Mouse (Mus musculus) MEL (cell line): Measurements from ENCODE around the gene Fbll1. TPM values are rescaled to one million over a fixed set of nuclear protein-coding genes. Genes with fewer than 3 reads are reported as not detected.
"Not testable (repeated sequence)": the region's sequence is repeated elsewhere in the genome, so short reads cannot be mapped to it uniquely, and the experiment has no call there.

Experiments
- DNase-seq: peaks from one replicate; pipeline ENCODE4 v3.0.0; 2011; ENCODE audit warnings: low read depth, low spot score
- H3K27ac ChIP-seq: 2 replicates; pipeline ENCODE4 v1.5.1; 2012; ENCODE audit warnings: low read depth, mild to moderate bottlenecking, control low read depth, low read length, moderate library complexity; ENCODE audit not compliant: control insufficient read depth
- H3K27me3 ChIP-seq, 2 experiments: fragments of 150-350 bp in 1 of 2; sonication (generic) in 1 of 2; 2 replicates each; pipeline ENCODE4 v1.6.1; 2012; ENCODE audit warnings: low read length in 2 of 2, mild to moderate bottlenecking in 2 of 2, improper control_type of control experiment in 1 of 2, moderate library complexity in 1 of 2; ENCODE audit not compliant: insufficient read depth in 2 of 2, control insufficient read depth in 1 of 2
- H3K36me3 ChIP-seq, 2 experiments: 2 replicates each; pipeline ENCODE4 v1.6.1; 2012 to 2014; ENCODE audit warnings: low read length in 2 of 2, improper control_type of control experiment in 1 of 2, inconsistent platforms in 1 of 2, mild to moderate bottlenecking in 1 of 2; ENCODE audit not compliant: insufficient read depth in 2 of 2, control insufficient read depth in 1 of 2
- H3K4me1 ChIP-seq, 2 experiments: fragments of 150-350 bp in 1 of 2; sonication (generic) in 1 of 2; 2 replicates each; pipeline ENCODE4 v1.6.1; 2012; ENCODE audit warnings: low read length in 2 of 2, improper control_type of control experiment in 1 of 2, mild to moderate bottlenecking in 1 of 2; ENCODE audit not compliant: insufficient read depth in 2 of 2, control insufficient read depth in 1 of 2
- H3K4me3 ChIP-seq, 2 experiments: fragments of 150-350 bp in 1 of 2; sonication (generic) in 1 of 2; 2 replicates each; pipeline ENCODE4 v1.5.1; 2012; ENCODE audit warnings: low read depth in 2 of 2, low read length in 2 of 2, mild to moderate bottlenecking in 2 of 2, moderate library complexity in 2 of 2, control low read depth in 1 of 2, improper control_type of control experiment in 1 of 2; ENCODE audit not compliant: control insufficient read depth in 1 of 2, insufficient read depth in 1 of 2
- H3K79me2 ChIP-seq: 2 replicates; pipeline ENCODE4 v1.6.1; 2012; ENCODE audit warnings: mild to moderate bottlenecking, low read length, moderate library complexity; ENCODE audit not compliant: control insufficient read depth, poor library complexity, insufficient read depth
- H3K9ac ChIP-seq: 2 replicates; pipeline ENCODE4 v1.6.1; 2012; ENCODE audit warnings: low read depth, mild to moderate bottlenecking, control low read depth, low read length, moderate library complexity; ENCODE audit not compliant: control insufficient read depth, poor library complexity, severe bottlenecking
- H3K9me3 ChIP-seq: fragments of 150-350 bp; sonication (generic); replicated peaks from 2 replicates; pipeline ENCODE4 v1.6.1; 2012; ENCODE audit warnings: mild to moderate bottlenecking, low read length, improper control_type of control experiment, moderate library complexity; ENCODE audit not compliant: insufficient read depth
- BHLHE40 ChIP-seq: IDR thresholded peaks from 2 replicates; pipeline ENCODE4 v1.6.1; 2012; ENCODE audit warnings: low read depth, mild to moderate bottlenecking, inconsistent platforms, low read length, improper control_type of control experiment, borderline replicate concordance
- CHD2 ChIP-seq: IDR thresholded peaks from 2 replicates; pipeline ENCODE4 v1.6.1; 2011; ENCODE audit warnings: low read length, improper control_type of control experiment
- EP300 ChIP-seq, 2 experiments: IDR thresholded peaks; 2 replicates each; pipeline ENCODE4 v1.6.1; 2011; ENCODE audit warnings: improper control_type of control experiment in 2 of 2, low read length in 2 of 2, low read depth in 1 of 2, mild to moderate bottlenecking in 1 of 2
- GABPA ChIP-seq: IDR thresholded peaks from 2 replicates; pipeline ENCODE4 v1.6.1; 2012; ENCODE audit warnings: low read depth, mild to moderate bottlenecking, inconsistent platforms, low read length, improper control_type of control experiment, moderate library complexity
- KAT2A ChIP-seq: conservative IDR thresholded peaks from 2 replicates; pipeline ENCODE4 v1.6.1; 2012; ENCODE audit warnings: low read depth, low read length, improper control_type of control experiment, inconsistent platforms
- MEF2A ChIP-seq: IDR thresholded peaks from 2 replicates; pipeline ENCODE4 v1.6.1; 2014; ENCODE audit warnings: low read depth, mild to moderate bottlenecking, inconsistent platforms, low read length, improper control_type of control experiment; ENCODE audit not compliant: poor library complexity, insufficient replicate concordance, severe bottlenecking; ENCODE audit errors: extremely low read depth
- MYB ChIP-seq: IDR thresholded peaks from 2 replicates; pipeline ENCODE4 v1.6.1; 2011; ENCODE audit warnings: mild to moderate bottlenecking, low read depth, low read length, improper control_type of control experiment
- NELFE ChIP-seq: IDR thresholded peaks from 2 replicates; pipeline ENCODE4 v1.6.1; 2011; ENCODE audit warnings: low read depth, low read length, improper control_type of control experiment
- NRF1 ChIP-seq: IDR thresholded peaks from 2 replicates; pipeline ENCODE4 v1.6.1; 2014; ENCODE audit warnings: low read depth, mild to moderate bottlenecking, inconsistent platforms, low read length, improper control_type of control experiment, moderate library complexity; ENCODE audit not compliant: poor library complexity, insufficient read depth, severe bottlenecking
- RAD21 ChIP-seq: IDR thresholded peaks from 2 replicates; pipeline ENCODE4 v1.6.1; 2011; ENCODE audit warnings: mild to moderate bottlenecking, low read depth, low read length, improper control_type of control experiment
- RCOR1 ChIP-seq: IDR thresholded peaks from 2 replicates; pipeline ENCODE4 v1.6.1; 2012; ENCODE audit warnings: low read depth, mild to moderate bottlenecking, inconsistent platforms, low read length, improper control_type of control experiment
- SIN3A ChIP-seq: IDR thresholded peaks from 2 replicates; pipeline ENCODE4 v1.6.1; 2012; ENCODE audit warnings: low read length, improper control_type of control experiment, inconsistent platforms
- SMC3 ChIP-seq: IDR thresholded peaks from 2 replicates; pipeline ENCODE4 v1.6.1; 2011; ENCODE audit warnings: low read depth, low read length, improper control_type of control experiment
- TCF12 ChIP-seq: IDR thresholded peaks from 2 replicates; pipeline ENCODE4 v1.6.1; 2014; ENCODE audit warnings: low read depth, mild to moderate bottlenecking, inconsistent platforms, low read length, improper control_type of control experiment, moderate library complexity
- ZC3H11A ChIP-seq: IDR thresholded peaks from 2 replicates; pipeline ENCODE4 v1.6.1; 2012; ENCODE audit warnings: low read depth, mild to moderate bottlenecking, inconsistent platforms, low read length, improper control_type of control experiment
- ZNF384 ChIP-seq: IDR thresholded peaks from 2 replicates; pipeline ENCODE4 v1.6.1; 2012; ENCODE audit warnings: low read depth, mild to moderate bottlenecking, inconsistent platforms, low read length, improper control_type of control experiment
- polyA plus RNA-seq, 2 experiments: library from polyadenylated mRNA; stranded (reverse) in 1 of 2; unstranded in 1 of 2; fragments of >175 nt in 1 of 2; fragments of >200 nt in 1 of 2; gene quantifications; 2 replicates each; pipeline versions ENCODE4 v1.2.1 to v1.2.4; 2012; ENCODE audit warnings: low replicate concordance in 2 of 2, low read depth in 1 of 2; ENCODE audit not compliant: insufficient read length in 2 of 2, insufficient read depth in 1 of 2, missing spikeins in 1 of 2
- total RNA-seq: library from RNA; depleted of rRNA; stranded (reverse); fragments of 300-350 nt; gene quantifications from 2 replicates; pipeline ENCODE4 v1.2.3, GENCODE M21; 2012

Gene Fbll1
- total and polyA plus RNA-seq, 3 experiments: not detected

DNA sequence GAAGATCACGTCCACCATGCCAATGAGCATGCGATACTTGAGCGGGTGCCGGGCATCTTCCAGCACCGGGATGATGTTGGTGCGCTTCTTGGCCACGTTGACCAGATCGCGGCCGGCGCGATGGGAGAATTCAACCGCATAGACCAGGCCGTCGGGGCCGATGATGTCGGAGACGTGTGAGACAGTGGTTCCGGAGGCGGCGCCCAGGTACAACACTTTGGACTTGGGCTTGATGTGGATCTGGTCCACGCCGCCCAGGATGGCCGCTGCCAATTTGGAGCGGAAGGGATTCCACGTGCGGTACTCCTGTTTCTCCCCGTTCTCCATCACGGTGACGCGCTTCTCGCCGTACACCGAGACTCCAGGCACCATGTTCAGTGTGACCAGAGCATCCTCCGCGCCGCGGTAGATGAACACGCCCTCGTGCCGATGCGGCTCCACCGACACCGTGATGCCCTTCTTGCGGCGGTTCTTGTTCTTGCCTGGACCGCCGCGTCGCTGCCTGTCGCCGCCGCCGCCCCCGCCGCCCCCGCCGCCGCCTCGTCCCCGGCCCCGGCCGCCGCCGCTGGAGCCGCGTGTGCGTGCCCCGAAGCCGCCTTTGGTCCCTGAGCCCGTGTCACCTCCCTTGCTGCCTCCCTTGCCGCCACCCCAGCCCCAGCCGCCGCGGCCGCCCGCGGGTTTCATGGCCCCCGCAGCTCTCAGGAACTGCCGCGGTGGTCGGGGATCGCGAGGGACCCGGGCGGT lies 761 bp downstream of the Fbll1 start:
- Histone ChIP-seq H3K9me3 (no peaks in the 10 kb centered on the region), H3K9ac (no peak overlapping the region), H3K79me2 (no peaks in the 10 kb centered on the region), H3K4me3 (no peak overlapping the region), H3K4me1 (no peaks in the 10 kb centered on the region), H3K27me3 (no peaks in the 10 kb centered on the region), H3K36me3 (no peaks in the 10 kb centered on the region), H3K27ac (no peak overlapping the region)
- no peak for DNase-seq
- TF ChIP-seq MEF2A (no peak), TCF12 (no peak), SMC3 (no peak), ZC3H11A (no peak), ZNF384 (no peak), CHD2 (no peak), NELFE (no peak), KAT2A (no peak), RCOR1 (no peak), BHLHE40 (no peak), RAD21 (no peak), SIN3A (no peak), MYB (no peak), NRF1 (no peak), GABPA (no peak), EP300 (IDR thresholded peaks at IDR 0.05; ENCODE audit: low read depth in 1 of 2, low read length in 2 of 2) (no peak)

DNA sequence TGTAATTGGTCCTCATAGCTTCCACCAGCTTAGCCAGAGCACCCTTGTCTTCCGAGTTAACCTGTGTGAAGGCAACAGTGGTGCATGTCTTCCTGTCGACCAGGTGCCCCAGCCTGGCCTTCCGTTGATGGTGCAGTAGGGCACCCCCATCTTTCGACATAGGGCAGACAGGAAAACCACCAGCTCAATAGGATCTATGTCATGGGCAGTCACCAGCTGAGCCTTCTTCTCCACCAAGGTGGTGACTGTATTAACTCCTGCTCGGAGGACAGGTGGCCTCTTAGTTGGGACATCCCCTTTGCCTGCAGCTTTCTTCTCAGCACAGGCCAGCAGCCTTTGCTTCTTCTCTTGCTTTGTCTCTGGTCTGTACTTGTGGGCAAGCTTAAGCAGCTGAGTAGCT lies 5.9 kb downstream of the Fbll1 start:
- H3K79me2 ChIP-seq, H3K27me3 ChIP-seq, H3K9me3 ChIP-seq, H3K4me1 ChIP-seq, H3K27ac ChIP-seq, DNase-seq, H3K4me3 ChIP-seq, H3K9ac ChIP-seq: not testable (repeated sequence)
- peaks cover 0 to 11% of the 10 kb centered on the region in 2 experiments; a peak in 2 of 4 replicates for H3K36me3 ChIP-seq
